ENCODE assay signal across 27 mouse cellular contexts in genomic region chr9:102343061-102343460, GRCm38 (mm10). TPM values are rescaled to one million over a fixed set of nuclear protein-coding genes. Genes with fewer than 3 reads are reported as not detected.
DNase-seq lines count a peak whose midpoint lies in the region; ATAC-seq lines count a peak whose summit lies in the region.
"Had no signal": no experiment of that assay in that cellular context is flagged by ENCODE, and none has a peak within 500 bp of the region (broad histone marks: within the 10 kb centered on the region; RNA-seq: fewer than 3 reads in every experiment).

No protein-coding gene starts in this region.

- no peak overlapping the region for H3K4me2 ChIP-seq in heart, embryonic 12.5 days
- H3K4me2 ChIP-seq in midbrain, embryonic 11.5 days, result no peak overlapping the region
- no peak overlapping the region for H3K4me2 ChIP-seq in midbrain, embryonic 13.5 days (replicated peaks)
- H3K4me2 ChIP-seq: forebrain, embryonic 12.5 days; forebrain, embryonic 15.5 days; heart, embryonic 11.5 days; heart, embryonic 15.5 days; hindbrain, embryonic 14.5 days had no signal

- DNase-seq in cerebellum, adult 9-11 months, result peak; percentile 14
- no peak for DNase-seq in cerebellum, postnatal 4 days (ENCODE audit: low spot score in 2 of 2)
- DNase-seq in heart, adult 11 months, result peak; percentile 70
- peak; percentile 66 for DNase-seq in midbrain, embryonic 11.5 days (ENCODE audit: low spot score, missing footprints)
- DNase-seq: adrenal gland, postnatal 10 days; adrenal gland, postnatal 36 days; B cell, adult 2 months; cerebellum, adult 8-10 months; cerebellum, postnatal 36 days; gastrocnemius, postnatal 25 days; heart, postnatal 14 days; heart, postnatal 4 days; kidney, adult 18-20 months had no signal

- H3K27me3 ChIP-seq in heart, embryonic 12.5 days (replicated peaks), result peaks cover 55% of the 10 kb centered on the region
- no peaks in the 10 kb centered on the region; the same call in 1 of the 2 replicates for H3K27me3 ChIP-seq in midbrain, embryonic 11.5 days (ENCODE audit: control insufficient read depth, insufficient read depth, low read length)
- peaks cover 4% of the 10 kb centered on the region; the same call in 1 of the 2 replicates for H3K27me3 ChIP-seq in midbrain, embryonic 13.5 days
- H3K27me3 ChIP-seq: CH12.LX; forebrain, embryonic 15.5 days; Patski had no signal

- ATAC-seq in heart, embryonic 12.5 days (ENCODE audit: insufficient number of reproducible peaks, low FRiP score), result no peak
- no peak for ATAC-seq in midbrain, embryonic 11.5 days (ENCODE audit: low FRiP score)
- ATAC-seq in midbrain, embryonic 13.5 days, result no peak
- ATAC-seq: forebrain, embryonic 15.5 days; hindbrain, postnatal 0 days; inflammation-experienced regulatory T-cells, adult 6 months; intestine, embryonic 16.5 days; Patski had no signal

- no peaks in the 10 kb centered on the region for H3K4me1 ChIP-seq in heart, embryonic 12.5 days (replicated peaks)
- H3K4me1 ChIP-seq in midbrain, embryonic 11.5 days (ENCODE audit: control insufficient read depth, insufficient read depth, low read length), result peaks cover 5% of the 10 kb centered on the region
- H3K4me1 ChIP-seq in midbrain, embryonic 13.5 days (replicated peaks), result peaks cover 76% of the 10 kb centered on the region
- H3K4me1 ChIP-seq: heart, embryonic 15.5 days had no signal

- H3K4me3 ChIP-seq in heart, embryonic 12.5 days, result no peak overlapping the region
- no peak overlapping the region for H3K4me3 ChIP-seq in midbrain, embryonic 11.5 days (ENCODE audit: low read depth, low read length)
- no peak overlapping the region for H3K4me3 ChIP-seq in midbrain, embryonic 13.5 days (replicated peaks)
- H3K4me3 ChIP-seq: forebrain, embryonic 12.5 days; forebrain, embryonic 15.5 days; heart, adult 2 months; heart, embryonic 15.5 days had no signal

- no peak overlapping the region for H3K27ac ChIP-seq in heart, embryonic 12.5 days (ENCODE audit: poor library complexity, severe bottlenecking)
- H3K27ac ChIP-seq in midbrain, embryonic 11.5 days (ENCODE audit: low read depth, low read length), result no peak overlapping the region
- no peak overlapping the region for H3K27ac ChIP-seq in midbrain, embryonic 13.5 days
- H3K27ac ChIP-seq: forebrain, embryonic 12.5 days; forebrain, embryonic 15.5 days; heart, adult 2 months; heart, embryonic 15.5 days; hindbrain, embryonic 14.5 days; hindbrain, postnatal 0 days had no signal

- no peak overlapping the region for H3K9ac ChIP-seq in heart, embryonic 12.5 days
- no peak overlapping the region for H3K9ac ChIP-seq in midbrain, embryonic 11.5 days (ENCODE audit: low read length)
- H3K9ac ChIP-seq in midbrain, embryonic 13.5 days (replicated peaks), result no peak overlapping the region
- H3K9ac ChIP-seq: forebrain, embryonic 12.5 days; forebrain, embryonic 15.5 days; heart, embryonic 15.5 days; hindbrain, embryonic 14.5 days had no signal

- no peaks in the 10 kb centered on the region for H3K9me3 ChIP-seq in heart, embryonic 12.5 days (replicated peaks)
- H3K9me3 ChIP-seq in midbrain, embryonic 11.5 days (ENCODE audit: control insufficient read depth, low read length), result no peaks in the 10 kb centered on the region
- no peaks in the 10 kb centered on the region for H3K9me3 ChIP-seq in midbrain, embryonic 13.5 days
- H3K9me3 ChIP-seq: forebrain, embryonic 12.5 days; forebrain, embryonic 15.5 days; heart, embryonic 15.5 days had no signal

- no peaks in the 10 kb centered on the region for H3K36me3 ChIP-seq in heart, embryonic 12.5 days
- H3K36me3 ChIP-seq in midbrain, embryonic 11.5 days (ENCODE audit: control insufficient read depth, insufficient read depth, low read length), result no peaks in the 10 kb centered on the region
- peaks cover 29% of the 10 kb centered on the region for H3K36me3 ChIP-seq in midbrain, embryonic 13.5 days
- H3K36me3 ChIP-seq: forebrain, embryonic 12.5 days; forebrain, embryonic 15.5 days; G1E; heart, embryonic 15.5 days had no signal

- WGBS in heart, embryonic 12.5 days, result 85% methylated on average over 9 of the region's 9 CpGs
- 96% methylated on average over 9 of the region's 9 CpGs for WGBS in midbrain, embryonic 11.5 days
- WGBS in midbrain, embryonic 13.5 days, result 95% methylated on average over 9 of the region's 9 CpGs

RNA-seq across cellular contexts. Expression of gene Ephb1, which starts 11.4 kb away (rescaled TPM):
- polyA plus RNA-seq in heart, embryonic 12.5 days (2016; fragmentation: Nextera tagmentation; extraction: Ambion mirVana), result 0.33 and 0.66 TPM in 2 replicates
- 17.8 and 18.8 TPM in 2 replicates for polyA plus RNA-seq in midbrain, embryonic 11.5 days (2014; fragmentation: Nextera tagmentation; extraction: Ambion mirVana)
- 62.9 and 66.2 TPM in 2 replicates for polyA plus RNA-seq in midbrain, embryonic 13.5 days (2015; fragmentation: Nextera tagmentation; extraction: Ambion mirVana)
- polyA plus RNA-seq: G1E; inflammation-experienced regulatory T-cells, adult 6 months had no signal

Comparison
In these comparisons a context has a peak if more than half of its experiments do, and no peak if none do; other contexts are left out.
1. DNase-seq: peak in cerebellum, adult 9-11 months (single experiment), heart, adult 11 months (single experiment) and midbrain, embryonic 11.5 days (single experiment); none in cerebellum, postnatal 4 days (0 of 2).
2. RNA of gene Ephb1, which starts 11.4 kb away (polyA plus RNA-seq): 62.9 to 66.2 TPM in midbrain, embryonic 13.5 days and 17.8 to 18.8 TPM in midbrain, embryonic 11.5 days; 0.33 to 0.66 TPM in heart, embryonic 12.5 days; every median in the first group is over 10 times any median in the second.